Comparison of ENCODE assay signal across 10 mouse cellular contexts in the genomic region with DNA sequence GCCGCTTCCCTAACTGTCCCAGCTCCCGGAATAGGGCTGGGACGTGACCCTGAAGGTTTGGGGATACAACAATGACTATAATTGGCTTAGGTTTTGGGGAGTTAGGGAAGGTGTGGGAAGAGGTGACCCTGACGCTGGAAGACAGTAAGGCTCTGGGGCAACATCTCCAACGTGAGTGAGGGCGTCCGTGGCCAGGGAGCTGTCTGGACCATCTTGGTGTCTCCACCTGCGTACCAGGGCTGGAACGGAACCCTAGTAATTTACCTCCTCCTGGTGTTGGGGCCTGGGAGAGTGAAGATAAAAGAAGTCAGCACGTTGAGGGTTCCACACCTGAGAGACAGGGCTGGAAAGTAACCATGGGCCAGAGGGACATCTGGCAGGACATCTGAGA. TPM values are rescaled to one million over a fixed set of nuclear protein-coding genes. Genes with fewer than 3 reads are reported as not detected.
DNase-seq lines count a peak whose midpoint lies in the region; ATAC-seq and TF ChIP-seq lines count a peak whose summit lies in the region.
"Had no signal": no experiment of that assay in that cellular context is flagged by ENCODE, and none has a peak within 500 bp of the region (broad histone marks: within the 10 kb centered on the region; RNA-seq: fewer than 3 reads in every experiment).

No protein-coding gene starts in this region.

- H3K79me2 ChIP-seq in MEL (ENCODE audit: control insufficient read depth, insufficient read depth, low read length, poor library complexity), result peaks cover 41% of the 10 kb centered on the region

- TF ChIP-seq EP300 in MEL (IDR thresholded peaks at IDR 0.05; ENCODE audit: low read depth in 1 of 2, low read length in 2 of 2), result no peak
- no peak for TF ChIP-seq EP300 in liver, postnatal 0 days (IDR thresholded peaks at IDR 0.05; ENCODE audit: low read depth)

- H3K36me3 ChIP-seq in heart, embryonic 14.5 days (ENCODE audit: control insufficient read depth, insufficient read depth, low read length), result peaks cover 40% of the 10 kb centered on the region
- H3K36me3 ChIP-seq in MEL (ENCODE audit: control insufficient read depth in 1 of 2, insufficient read depth in 2 of 2, low read length in 2 of 2), result peaks cover 0 to 14% of the 10 kb centered on the region in 2 experiments; a peak in 2 of 4 replicates
- peaks cover 13% of the 10 kb centered on the region for H3K36me3 ChIP-seq in forebrain, postnatal 0 days (ENCODE audit: insufficient read depth)
- peaks cover 39% of the 10 kb centered on the region for H3K36me3 ChIP-seq in liver, postnatal 0 days (replicated peaks; ENCODE audit: insufficient read depth, low read length)

- no peak for TF ChIP-seq RAD21 in MEL (IDR thresholded peaks at IDR 0.05; ENCODE audit: low read depth, low read length)

- no peaks in the 10 kb centered on the region for H3K27me3 ChIP-seq in heart, embryonic 14.5 days (ENCODE audit: control insufficient read depth, insufficient read depth, low read length)
- H3K27me3 ChIP-seq in MEL (ENCODE audit: control insufficient read depth in 1 of 2, insufficient read depth in 2 of 2, low read length in 2 of 2), result no peaks in the 10 kb centered on the region
- no peaks in the 10 kb centered on the region for H3K27me3 ChIP-seq in forebrain, postnatal 0 days (ENCODE audit: insufficient read depth, low read length)
- no peaks in the 10 kb centered on the region for H3K27me3 ChIP-seq in liver, postnatal 0 days (ENCODE audit: insufficient read depth, low read length)
- H3K27me3 ChIP-seq: Patski had no signal

- no peaks in the 10 kb centered on the region for H3K9me3 ChIP-seq in heart, embryonic 14.5 days (ENCODE audit: control insufficient read depth, low read length)
- H3K9me3 ChIP-seq in MEL (replicated peaks; ENCODE audit: insufficient read depth, low read length), result no peaks in the 10 kb centered on the region
- H3K9me3 ChIP-seq in forebrain, postnatal 0 days (ENCODE audit: low read length), result no peaks in the 10 kb centered on the region
- H3K9me3 ChIP-seq in liver, postnatal 0 days (ENCODE audit: low read length), result no peaks in the 10 kb centered on the region

- peak overlapping the region; percentile 93 for H3K4me2 ChIP-seq in heart, embryonic 14.5 days (ENCODE audit: low read length)
- H3K4me2 ChIP-seq in forebrain, postnatal 0 days (ENCODE audit: low read depth), result peak overlapping the region; percentile 77
- H3K4me2 ChIP-seq in liver, postnatal 0 days (ENCODE audit: low read depth, low read length), result peak overlapping the region; percentile 77

- intact Hi-C loops in heart, postnatal 25 days (cut with DNase I), result no loop called here

- peak overlapping the region; percentile 81 to 91 for H3K27ac ChIP-seq in heart, embryonic 14.5 days (replicated peaks in 1 of 2; ENCODE audit: control insufficient read depth in 1 of 2, insufficient read depth in 1 of 2, low read depth in 2 of 2, low read length in 2 of 2)
- peak overlapping the region; percentile 14; the same call in 1 of the 2 replicates for H3K27ac ChIP-seq in MEL (ENCODE audit: control insufficient read depth, low read depth, low read length)
- no peak overlapping the region for H3K27ac ChIP-seq in forebrain, postnatal 0 days (ENCODE audit: low read depth, low read length)
- H3K27ac ChIP-seq in liver, postnatal 0 days (ENCODE audit: low read depth), result peak overlapping the region; percentile 79

- peaks cover 49 to 66% of the 10 kb centered on the region in 2 experiments for H3K4me1 ChIP-seq in heart, embryonic 14.5 days (ENCODE audit: control insufficient read depth in 2 of 2, insufficient read depth in 2 of 2, low read length in 2 of 2)
- peaks cover 9 to 16% of the 10 kb centered on the region in 2 experiments; a peak in 3 of 4 replicates for H3K4me1 ChIP-seq in MEL (ENCODE audit: control insufficient read depth in 1 of 2, insufficient read depth in 2 of 2, low read length in 2 of 2)
- peaks cover 14% of the 10 kb centered on the region; the same call in 1 of the 2 replicates for H3K4me1 ChIP-seq in forebrain, postnatal 0 days (ENCODE audit: insufficient read depth)
- peaks cover 48% of the 10 kb centered on the region for H3K4me1 ChIP-seq in liver, postnatal 0 days (ENCODE audit: insufficient read depth)

- ATAC-seq in heart, embryonic 14.5 days (ENCODE audit: insufficient number of reproducible peaks, insufficient read depth, low FRiP score, low read depth), result no peak
- ATAC-seq in forebrain, postnatal 0 days, result no peak
- no peak for ATAC-seq in liver, postnatal 0 days
- ATAC-seq in granulocyte monocyte progenitor cell, adult 5-6 weeks (replicated peaks; ENCODE audit: poor library complexity, severe bottlenecking), result no peak

- peak overlapping the region; percentile 77 to 89 for H3K4me3 ChIP-seq in heart, embryonic 14.5 days (ENCODE audit: control insufficient read depth in 1 of 2, insufficient read depth in 1 of 2, low read depth in 1 of 2, low read length in 2 of 2)
- H3K4me3 ChIP-seq in MEL (ENCODE audit: control insufficient read depth in 1 of 2, insufficient read depth in 1 of 2, low read depth in 2 of 2, low read length in 2 of 2), result peak overlapping the region; percentile 86 to 92
- peak overlapping the region; percentile 85 for H3K4me3 ChIP-seq in forebrain, postnatal 0 days (ENCODE audit: low read depth, low read length)
- H3K4me3 ChIP-seq in liver, postnatal 0 days (ENCODE audit: low read depth, low read length), result peak overlapping the region; percentile 85

- TF ChIP-seq CTCF in MEL (IDR thresholded peaks at IDR 0.05 in 2 of 3, conservative IDR thresholded peaks at IDR 0.05 in 1 of 3; ENCODE audit: control insufficient read depth in 1 of 3, insufficient read depth in 1 of 3, low read depth in 2 of 3, low read length in 3 of 3, poor library complexity in 1 of 3, severe bottlenecking in 1 of 3), result no peak
- no peak for TF ChIP-seq CTCF in forebrain, postnatal 0 days (IDR thresholded peaks at IDR 0.05; ENCODE audit: low read depth)
- TF ChIP-seq CTCF in liver, postnatal 0 days (IDR thresholded peaks at IDR 0.05; ENCODE audit: low read depth), result no peak

- TF ChIP-seq POLR2A in MEL (IDR thresholded peaks at IDR 0.05; ENCODE audit: control insufficient read depth in 1 of 2, insufficient read depth in 1 of 2, low read depth in 1 of 2, low read length in 2 of 2, poor library complexity in 1 of 2), result no peak

- no peak for DNase-seq in heart, postnatal 25 days (ENCODE audit: low spot score)
- DNase-seq in MEL (ENCODE audit: low read depth, low spot score), result no peak
- DNase-seq in forebrain, postnatal 0 days, result no peak
- no peak for DNase-seq in liver, postnatal 0 days
- no peak for DNase-seq in thymus, adult 18-20 months
- no peak for DNase-seq in thymus, postnatal 25 days

- 3% methylated on average over 10 of the region's 10 CpGs for WGBS in heart, embryonic 14.5 days
- WGBS in forebrain, postnatal 0 days, result 11% methylated on average over 10 of the region's 10 CpGs
- 1% methylated on average over 10 of the region's 10 CpGs for WGBS in liver, postnatal 0 days (ENCODE audit: insufficient replicate concordance)

- peak overlapping the region; percentile 96 for H3K9ac ChIP-seq in heart, embryonic 14.5 days (ENCODE audit: low read length)
- H3K9ac ChIP-seq in MEL (ENCODE audit: control insufficient read depth, low read depth, low read length, poor library complexity, severe bottlenecking), result peak overlapping the region; percentile 84
- peak overlapping the region; percentile 92 for H3K9ac ChIP-seq in forebrain, postnatal 0 days
- H3K9ac ChIP-seq in liver, postnatal 0 days (replicated peaks), result peak overlapping the region; percentile 87

RNA-seq across cellular contexts. Expression of gene Bsg, which starts 0.7 kb away (rescaled TPM):
- polyA plus RNA-seq in heart, embryonic 14.5 days (2014; fragmentation: Nextera tagmentation; extraction: Ambion mirVana), result 989 and 1,200 TPM in 2 replicates
- total RNA-seq in heart, postnatal 25 days (2021), result 1,000 to 10,000 TPM; 1,236 to 1,242 TPM
- 346 and 406 TPM in 2 replicates for total RNA-seq in MEL (2012; rRNA removed)
- polyA plus RNA-seq in MEL (2012; ENCODE audit: insufficient read depth in 1 of 2, insufficient read length in 2 of 2, low read depth in 1 of 2, low replicate concordance in 2 of 2, missing spikeins in 1 of 2), result 100 to 1,000 TPM; 318 to 700 TPM
- 960 and 1,112 TPM in 2 replicates for total RNA-seq in forebrain, postnatal 0 days (2014; rRNA removed)
- polyA plus RNA-seq in forebrain, postnatal 0 days (2015; fragmentation: Nextera tagmentation; extraction: Ambion mirVana), result 1,015 and 1,046 TPM in 2 replicates
- polyA plus RNA-seq in liver, postnatal 0 days (2015; fragmentation: Nextera tagmentation; extraction: Ambion mirVana), result 979 and 1,075 TPM in 2 replicates
- total RNA-seq in granulocyte monocyte progenitor cell, adult 5-6 weeks (2014; fragmentation: Nextera tagmentation), result 253 and 319 TPM in 2 replicates
- 278 and 345 TPM in 2 replicates for total RNA-seq in granulocyte monocyte progenitor cell, adult 5-6 weeks (2017)

RNA-seq across cellular contexts. Expression of gene Hcn2, which starts 11.5 kb away (rescaled TPM):
- polyA plus RNA-seq in heart, embryonic 14.5 days (2014; fragmentation: Nextera tagmentation; extraction: Ambion mirVana), result 0.05 and 0.19 TPM in 2 replicates
- 10 to 100 TPM; 26.0 to 28.5 TPM for total RNA-seq in heart, postnatal 25 days (2021)
- total RNA-seq in MEL (2012; rRNA removed), result 0.42 and 0.59 TPM in 2 replicates
- 1 to 10 TPM in 1 of 2 experiments, not detected in 1; 1.6 TPM for polyA plus RNA-seq in MEL (2012; ENCODE audit: insufficient read depth in 1 of 2, insufficient read length in 2 of 2, low read depth in 1 of 2, low replicate concordance in 2 of 2, missing spikeins in 1 of 2)
- 28.0 and 34.5 TPM in 2 replicates for total RNA-seq in forebrain, postnatal 0 days (2014; rRNA removed)
- 3.6 and 4.7 TPM in 2 replicates for polyA plus RNA-seq in forebrain, postnatal 0 days (2015; fragmentation: Nextera tagmentation; extraction: Ambion mirVana)
- 0.04 and 0.06 TPM in 2 replicates for polyA plus RNA-seq in liver, postnatal 0 days (2015; fragmentation: Nextera tagmentation; extraction: Ambion mirVana)
- total RNA-seq in granulocyte monocyte progenitor cell, adult 5-6 weeks (2014; fragmentation: Nextera tagmentation), result 0.28 TPM in 1 of 2 replicates, not detected in the other
- 0.39 TPM in 1 of 2 replicates, not detected in the other for total RNA-seq in granulocyte monocyte progenitor cell, adult 5-6 weeks (2017)
- total RNA-seq: hematopoietic stem cell, adult 5-6 weeks had no signal

RNA-seq across cellular contexts. Expression of gene Gzmm, which starts 16.1 kb away (rescaled TPM):
- polyA plus RNA-seq in heart, embryonic 14.5 days (2014; fragmentation: Nextera tagmentation; extraction: Ambion mirVana), result 0.77 and 0.94 TPM in 2 replicates
- 1 to 10 TPM; 6.0 to 7.2 TPM for total RNA-seq in heart, postnatal 25 days (2021)
- 1.5 and 2.5 TPM in 2 replicates for total RNA-seq in MEL (2012; rRNA removed)
- 1 to 10 TPM in 1 of 2 experiments, not detected in 1; 2.3 TPM for polyA plus RNA-seq in MEL (2012; ENCODE audit: insufficient read depth in 1 of 2, insufficient read length in 2 of 2, low read depth in 1 of 2, low replicate concordance in 2 of 2, missing spikeins in 1 of 2)
- 2.5 and 3.3 TPM in 2 replicates for total RNA-seq in forebrain, postnatal 0 days (2014; rRNA removed)
- 1.1 and 1.3 TPM in 2 replicates for polyA plus RNA-seq in forebrain, postnatal 0 days (2015; fragmentation: Nextera tagmentation; extraction: Ambion mirVana)
- 0.09 and 0.13 TPM in 2 replicates for polyA plus RNA-seq in liver, postnatal 0 days (2015; fragmentation: Nextera tagmentation; extraction: Ambion mirVana)
- total RNA-seq in granulocyte monocyte progenitor cell, adult 5-6 weeks (2014; fragmentation: Nextera tagmentation), result 2.2 TPM in 1 of 2 replicates, not detected in the other
- total RNA-seq in granulocyte monocyte progenitor cell, adult 5-6 weeks (2017), result 0.34 TPM in 1 of 2 replicates, not detected in the other
- total RNA-seq: hematopoietic stem cell, adult 5-6 weeks had no signal

RNA-seq across cellular contexts. Expression of gene Cdc34, which starts 23.0 kb away (rescaled TPM):
- 106 and 109 TPM in 2 replicates for polyA plus RNA-seq in heart, embryonic 14.5 days (2014; fragmentation: Nextera tagmentation; extraction: Ambion mirVana)
- total RNA-seq in heart, postnatal 25 days (2021), result 100 to 1,000 TPM; 183 to 190 TPM
- 288 and 318 TPM in 2 replicates for total RNA-seq in MEL (2012; rRNA removed)
- 100 to 1,000 TPM; 417 to 422 TPM for polyA plus RNA-seq in MEL (2012; ENCODE audit: insufficient read depth in 1 of 2, insufficient read length in 2 of 2, low read depth in 1 of 2, low replicate concordance in 2 of 2, missing spikeins in 1 of 2)
- 61.9 and 69.9 TPM in 2 replicates for total RNA-seq in forebrain, postnatal 0 days (2014; rRNA removed)
- polyA plus RNA-seq in forebrain, postnatal 0 days (2015; fragmentation: Nextera tagmentation; extraction: Ambion mirVana), result 67.9 and 76.5 TPM in 2 replicates
- 77.6 and 80.1 TPM in 2 replicates for polyA plus RNA-seq in liver, postnatal 0 days (2015; fragmentation: Nextera tagmentation; extraction: Ambion mirVana)
- 110 and 115 TPM in 2 replicates for total RNA-seq in granulocyte monocyte progenitor cell, adult 5-6 weeks (2014; fragmentation: Nextera tagmentation)
- 98.7 and 142 TPM in 2 replicates for total RNA-seq in granulocyte monocyte progenitor cell, adult 5-6 weeks (2017)

RNA-seq across cellular contexts. Expression of gene Tpgs1, which starts 35.8 kb away (rescaled TPM):
- 44.5 and 48.2 TPM in 2 replicates for polyA plus RNA-seq in heart, embryonic 14.5 days (2014; fragmentation: Nextera tagmentation; extraction: Ambion mirVana)
- total RNA-seq in heart, postnatal 25 days (2021), result 10 to 100 TPM; 18.3 to 19.4 TPM
- 17.7 and 23.5 TPM in 2 replicates for total RNA-seq in MEL (2012; rRNA removed)
- polyA plus RNA-seq in MEL (2012; ENCODE audit: insufficient read depth in 1 of 2, insufficient read length in 2 of 2, low read depth in 1 of 2, low replicate concordance in 2 of 2, missing spikeins in 1 of 2), result 10 to 100 TPM in 1 of 2 experiments, not detected in 1; 48.0 TPM
- total RNA-seq in forebrain, postnatal 0 days (2014; rRNA removed), result 64.2 and 91.5 TPM in 2 replicates
- 128 and 148 TPM in 2 replicates for polyA plus RNA-seq in forebrain, postnatal 0 days (2015; fragmentation: Nextera tagmentation; extraction: Ambion mirVana)
- polyA plus RNA-seq in liver, postnatal 0 days (2015; fragmentation: Nextera tagmentation; extraction: Ambion mirVana), result 24.9 and 25.8 TPM in 2 replicates
- 7.4 and 9.7 TPM in 2 replicates for total RNA-seq in granulocyte monocyte progenitor cell, adult 5-6 weeks (2014; fragmentation: Nextera tagmentation)
- 8.1 and 14.6 TPM in 2 replicates for total RNA-seq in granulocyte monocyte progenitor cell, adult 5-6 weeks (2017)

Comparison
In these comparisons a context has a peak if more than half of its experiments do, and no peak if none do; other contexts are left out.
1. RNA of gene Hcn2, which starts 11.5 kb away (total RNA-seq): 28.0 to 34.5 TPM in forebrain, postnatal 0 days and 26.0 to 28.5 TPM in heart, postnatal 25 days; 0.42 to 0.59 TPM in MEL and 0.28 to 0.39 TPM in granulocyte monocyte progenitor cell, adult 5-6 weeks; every median in the first group is over 10 times any median in the second.
2. Peak in every context shown above with its lines, with median percentiles within 50 percentile points of each other: H3K4me2 ChIP-seq, H3K4me3 ChIP-seq and H3K9ac ChIP-seq.